Mouse (Mus musculus) kidney, adult 2 months (tissue): ENCODE measurements around the gene B3gnt2.

ENCODE experiments used
- CTCF ChIP-seq: fragments of 200-500 bp; conservative IDR thresholded peaks from 2 replicates; pipeline ENCODE4 v1.5.1; 2011; ENCODE audit warnings: low read depth, mild to moderate bottlenecking, control low read depth, low read length, moderate library complexity, mixed read lengths; ENCODE audit not compliant: insufficient read depth, insufficient read length
- POLR2A ChIP-seq: fragments of 200-500 bp; IDR thresholded peaks from one replicate; pipeline ENCODE4 v1.6.1; 2011; ENCODE audit warnings: low read depth, low read length, control low read depth

DNA sequence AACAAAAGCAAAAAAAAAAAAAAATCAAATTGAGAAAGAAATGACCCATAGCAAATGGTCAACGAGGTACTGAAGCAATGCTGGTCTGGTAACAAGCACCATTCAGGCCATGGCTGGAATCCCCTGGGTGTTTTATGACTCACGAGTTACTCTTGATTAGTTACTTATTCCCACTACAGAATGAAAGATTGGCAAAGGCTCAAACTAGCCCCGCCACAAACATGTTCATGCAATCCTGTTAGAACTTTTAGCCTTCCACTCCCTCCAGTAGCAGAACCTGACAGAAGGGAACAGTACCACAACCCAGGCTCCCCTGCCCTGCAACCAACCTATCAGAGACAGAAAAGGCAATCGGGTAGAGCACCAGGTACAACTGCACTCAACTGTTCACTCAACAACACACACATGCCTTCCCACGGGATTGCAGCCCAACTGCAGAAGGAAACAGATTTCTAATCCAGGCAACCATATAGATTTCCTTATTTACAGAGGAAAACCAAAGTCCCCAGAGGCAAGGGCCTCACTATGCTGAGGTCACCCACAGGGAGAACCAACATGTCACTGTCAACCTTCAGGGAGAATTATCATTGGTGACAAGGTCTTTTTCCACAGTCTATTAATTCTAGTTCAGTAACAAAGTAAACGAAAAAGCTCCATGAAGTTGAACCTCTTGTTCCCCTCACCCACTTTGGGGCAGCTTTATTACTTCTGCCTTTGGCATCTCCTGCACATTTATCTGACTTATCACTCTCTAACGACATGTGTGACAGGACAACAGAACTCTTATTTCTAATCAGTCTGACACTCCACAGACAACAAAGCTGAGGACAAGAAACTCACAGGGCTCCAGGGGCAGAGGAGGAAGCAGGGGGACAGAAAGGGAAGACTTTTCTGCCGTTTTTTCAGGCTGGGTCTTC is 12.8 kb downstream of the B3gnt2 start:
- TF ChIP-seq POLR2A (no peak), CTCF (no peak)
